Mouse (Mus musculus): ENCODE data around the gene Dmrtb1. TPM values are rescaled to one million over a fixed set of nuclear protein-coding genes. Genes with fewer than 3 reads are reported as not detected.

Dmrtb1 gene
- total and polyA plus RNA-seq, 2 experiments from 2014 or later, result 27.1 to 37.2 TPM

GRCm38 (mm10) chr4:107706884-107707283 is 22.9 kb upstream of the Dmrtb1 start:
- no peak overlapping the region for H3K9ac ChIP-seq (replicated peaks; ENCODE audit: low read length, poor library complexity, severe bottlenecking)
- H3K4me3 ChIP-seq (ENCODE audit: low read depth, low read length), result no peak overlapping the region
- WGBS, result 66% methylated on average over 4 of the region's 4 CpGs

DNA sequence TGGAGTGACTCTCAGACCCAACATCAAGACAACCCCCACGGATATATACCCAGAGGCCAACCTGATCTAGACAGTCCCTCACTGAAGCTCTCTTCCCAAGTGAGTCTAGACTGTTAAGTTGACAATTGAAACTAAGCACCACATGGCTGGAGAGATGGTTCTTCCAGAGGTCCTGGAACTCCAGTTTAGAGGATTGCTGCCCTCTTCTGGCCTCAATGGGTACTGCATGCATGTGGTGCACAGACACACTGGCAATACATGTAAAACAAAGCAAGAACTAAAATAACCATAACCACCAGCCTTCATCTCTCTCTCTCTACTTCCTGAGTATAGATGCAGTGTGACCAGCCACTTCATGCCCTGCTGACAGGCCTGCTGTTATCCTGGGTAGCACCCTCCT is 20.2 kb upstream of the Dmrtb1 start:
- TF ChIP-seq CTCF (IDR thresholded peaks at IDR 0.05), result peak; percentile 72

More at GRCm38 (mm10) chr4:107706884-107707283, 22.9 kb upstream of the Dmrtb1 start:
- Histone ChIP-seq H3K27ac (ENCODE audit: low read depth, low read length) (no peak overlapping the region), H3K27me3 (ENCODE audit: insufficient read depth, low read length) (no peaks in the 10 kb centered on the region), H3K4me2 (ENCODE audit: low read depth, low read length, poor library complexity, severe bottlenecking) (no peak overlapping the region), H3K9me3 (ENCODE audit: low read length) (no peaks in the 10 kb centered on the region), H3K36me3 (ENCODE audit: insufficient read depth, low read length) (no peaks in the 10 kb centered on the region), H3K4me1 (ENCODE audit: insufficient read depth, low read length) (no peaks in the 10 kb centered on the region)
- ATAC-seq (ENCODE audit: low FRiP score) (no peak), DNase-seq (ENCODE audit: low spot score) (no peak)
- TF ChIP-seq CTCF (IDR thresholded peaks at IDR 0.05), result no peak

GRCm38 (mm10) chr4:107701679-107702078 is 17.6 kb upstream of the Dmrtb1 start:
- Histone ChIP-seq H3K9me3 (ENCODE audit: low read length) (no peaks in the 10 kb centered on the region), H3K9ac (replicated peaks; ENCODE audit: low read length, poor library complexity, severe bottlenecking) (no peak overlapping the region), H3K27me3 (ENCODE audit: insufficient read depth, low read length) (no peaks in the 10 kb centered on the region), H3K4me1 (ENCODE audit: insufficient read depth, low read length) (no peaks in the 10 kb centered on the region), H3K27ac (ENCODE audit: low read depth, low read length) (no peak overlapping the region), H3K4me2 (ENCODE audit: low read depth, low read length, poor library complexity, severe bottlenecking) (no peak overlapping the region), H3K4me3 (ENCODE audit: low read depth, low read length) (no peak overlapping the region), H3K36me3 (ENCODE audit: insufficient read depth, low read length) (no peaks in the 10 kb centered on the region)
- DNase-seq (ENCODE audit: low spot score), result no peak
- no peak for ATAC-seq (ENCODE audit: low FRiP score)
- TF ChIP-seq CTCF (IDR thresholded peaks at IDR 0.05), result no peak
- WGBS, result 83% methylated on average over 11 of the region's 11 CpGs

More for the DNA sequence above, 20.2 kb upstream of the Dmrtb1 start:
- H3K4me3 ChIP-seq (ENCODE audit: low read depth, low read length), result no peak overlapping the region
- no peak overlapping the region for H3K9ac ChIP-seq (replicated peaks; ENCODE audit: low read length, poor library complexity, severe bottlenecking)
- no peaks in the 10 kb centered on the region for H3K36me3 ChIP-seq (ENCODE audit: insufficient read depth, low read length)
- H3K4me2 ChIP-seq (ENCODE audit: low read depth, low read length, poor library complexity, severe bottlenecking), result no peak overlapping the region
- DNase-seq (ENCODE audit: low spot score) (no peak), ATAC-seq (ENCODE audit: low FRiP score) (no peak)
- H3K27me3 ChIP-seq (ENCODE audit: insufficient read depth, low read length), result no peaks in the 10 kb centered on the region
- no peak overlapping the region for H3K27ac ChIP-seq (ENCODE audit: low read depth, low read length)
- no peaks in the 10 kb centered on the region for H3K4me1 ChIP-seq (ENCODE audit: insufficient read depth, low read length)
- H3K9me3 ChIP-seq (ENCODE audit: low read length), result no peaks in the 10 kb centered on the region
- WGBS, result 82% methylated on average over 1 of the region's 1 CpGs

DNA sequence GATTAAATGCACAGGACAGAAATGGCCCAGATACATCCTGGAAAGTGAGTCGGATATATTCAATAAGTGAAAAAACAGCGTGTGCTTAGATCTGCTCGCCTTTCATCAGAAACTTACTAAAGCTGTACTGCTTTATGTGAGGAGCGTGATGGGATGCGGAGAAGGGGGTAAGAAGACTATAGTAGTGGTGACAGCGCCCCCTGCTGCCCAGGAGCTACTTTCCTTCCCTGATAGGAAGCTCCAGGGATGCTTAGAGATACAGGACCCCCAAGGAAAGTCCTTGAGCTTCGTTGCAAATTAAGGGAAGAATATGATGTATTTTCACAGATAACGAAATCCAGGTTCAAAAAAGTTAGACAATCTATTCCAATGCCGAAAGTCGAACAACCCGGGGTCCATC is 17.1 kb upstream of the Dmrtb1 start:
- DNase-seq (ENCODE audit: low spot score), result peak; percentile 73
- ATAC-seq (ENCODE audit: low FRiP score), result no peak
- Histone ChIP-seq H3K27ac (ENCODE audit: low read depth, low read length) (no peak overlapping the region), H3K4me2 (ENCODE audit: low read depth, low read length, poor library complexity, severe bottlenecking) (no peak overlapping the region), H3K36me3 (ENCODE audit: insufficient read depth, low read length) (no peaks in the 10 kb centered on the region), H3K4me1 (ENCODE audit: insufficient read depth, low read length) (no peaks in the 10 kb centered on the region), H3K27me3 (ENCODE audit: insufficient read depth, low read length) (no peaks in the 10 kb centered on the region), H3K4me3 (ENCODE audit: low read depth, low read length) (no peak overlapping the region), H3K9ac (replicated peaks; ENCODE audit: low read length, poor library complexity, severe bottlenecking) (no peak overlapping the region), H3K9me3 (ENCODE audit: low read length) (no peaks in the 10 kb centered on the region)
- TF ChIP-seq CTCF (IDR thresholded peaks at IDR 0.05), result peak; percentile 73
- WGBS, result 28% methylated on average over 11 of the region's 11 CpGs

DNA sequence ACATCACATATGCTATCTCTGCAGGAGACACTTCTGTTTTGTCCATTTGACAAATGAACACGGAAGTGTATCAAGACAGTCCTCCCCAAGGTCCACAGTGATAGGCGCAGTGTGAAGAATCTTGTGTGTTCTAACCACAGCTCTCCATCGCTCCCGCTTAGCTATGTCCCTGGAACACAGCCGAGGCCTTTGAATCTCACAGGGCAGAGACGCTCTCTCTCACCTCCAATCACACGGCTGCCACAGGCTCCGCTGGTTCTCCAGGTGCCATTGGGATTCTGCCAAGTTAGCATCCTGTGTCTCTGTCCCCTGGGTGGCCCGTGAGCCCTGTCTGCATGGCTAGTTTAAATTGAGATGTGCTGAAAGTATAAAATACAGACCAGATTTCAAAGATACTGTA is 15.2 kb upstream of the Dmrtb1 start:
- no peaks in the 10 kb centered on the region for H3K4me1 ChIP-seq (ENCODE audit: insufficient read depth, low read length)
- WGBS, result 73% methylated on average over 9 of the region's 9 CpGs
- H3K36me3 ChIP-seq (ENCODE audit: insufficient read depth, low read length), result no peaks in the 10 kb centered on the region
- TF ChIP-seq CTCF (IDR thresholded peaks at IDR 0.05), result no peak
- H3K27ac ChIP-seq (ENCODE audit: low read depth, low read length), result no peak overlapping the region
- H3K4me3 ChIP-seq (ENCODE audit: low read depth, low read length), result no peak overlapping the region
- no peaks in the 10 kb centered on the region for H3K9me3 ChIP-seq (ENCODE audit: low read length)
- H3K9ac ChIP-seq (replicated peaks; ENCODE audit: low read length, poor library complexity, severe bottlenecking), result no peak overlapping the region
- H3K4me2 ChIP-seq (ENCODE audit: low read depth, low read length, poor library complexity, severe bottlenecking), result no peak overlapping the region
- ATAC-seq (ENCODE audit: low FRiP score), result no peak
- H3K27me3 ChIP-seq (ENCODE audit: insufficient read depth, low read length), result no peaks in the 10 kb centered on the region
- DNase-seq (ENCODE audit: low spot score), result no peak

- no peak for TF ChIP-seq CTCF (IDR thresholded peaks at IDR 0.05)
- ATAC-seq (ENCODE audit: low FRiP score), result no peak
- Histone ChIP-seq H3K4me1 (ENCODE audit: insufficient read depth, low read length) (0 out of 2 replicates have a peak, but pooled peaks cover 2% of the 10 kb centered on the region), H3K9me3 (ENCODE audit: low read length) (no peaks in the 10 kb centered on the region), H3K9ac (replicated peaks; ENCODE audit: low read length, poor library complexity, severe bottlenecking) (no peak overlapping the region), H3K4me3 (ENCODE audit: low read depth, low read length) (no peak overlapping the region), H3K36me3 (ENCODE audit: insufficient read depth, low read length) (no peaks in the 10 kb centered on the region), H3K4me2 (ENCODE audit: low read depth, low read length, poor library complexity, severe bottlenecking) (no peak overlapping the region), H3K27ac (ENCODE audit: low read depth, low read length) (no peak overlapping the region), H3K27me3 (ENCODE audit: insufficient read depth, low read length) (no peaks in the 10 kb centered on the region)
- WGBS, result 59% methylated on average over 5 of the region's 5 CpGs
- no peak for DNase-seq (ENCODE audit: low spot score)
These were observed 9.8 kb upstream of the Dmrtb1 start for GRCm38 (mm10) chr4:107693816-107694215.

Data from midbrain, postnatal 0 days (tissue).